Mouse (Mus musculus) forebrain, embryonic 14.5 days (tissue): Measurements from ENCODE around the gene Cntd1. TPM values are rescaled to one million over a fixed set of nuclear protein-coding genes. Genes with fewer than 3 reads are reported as not detected.

Source experiments
- polyA plus RNA-seq: library from polyadenylated mRNA; unstranded; fragments of >200 nt; fragmentation: Nextera tagmentation; extraction: Ambion mirVana; gene quantifications from 2 replicates; pipeline ENCODE4 v1.2.1, GENCODE M21; 2014

Cntd1 gene
- polyA plus RNA-seq, 1 experiment from 2014 or later = 0.76 TPM

Other genes with a start within 250 kb of the Cntd1 start
- gene Naglu, start 209.0 kb upstream of the Cntd1 start, polyA plus RNA-seq = 6.6 and 8.4 TPM in 2 replicates
- gene Hsd17b1, start 200.6 kb upstream of the Cntd1 start, polyA plus RNA-seq = not detected in 2 replicates
- 52.9 and 54.9 TPM in 2 replicates for gene Coasy, start 196.4 kb upstream of the Cntd1 start, polyA plus RNA-seq
- 100 and 109 TPM in 2 replicates for gene Mlx, start 191.7 kb upstream of the Cntd1 start, polyA plus RNA-seq
- gene Psmc3ip, start 183.6 kb upstream of the Cntd1 start, polyA plus RNA-seq = 39.8 and 54.3 TPM in 2 replicates
- gene Retreg3, start 159.1 kb upstream of the Cntd1 start, polyA plus RNA-seq = 14.0 and 14.4 TPM in 2 replicates
- 84.9 and 87.8 TPM in 2 replicates for gene Tubg1, start 159.1 kb upstream of the Cntd1 start, polyA plus RNA-seq
- 27.4 and 31.9 TPM in 2 replicates for gene Tubg2, start 123.1 kb upstream of the Cntd1 start, polyA plus RNA-seq
- 0.39 and 0.48 TPM in 2 replicates for gene Cntnap1, start 108.5 kb upstream of the Cntd1 start, polyA plus RNA-seq
- gene Plekhh3, start 107.7 kb upstream of the Cntd1 start, polyA plus RNA-seq = 4.6 and 5.5 TPM in 2 replicates
- 0.10 TPM in 1 of 2 replicates, not detected in the other for gene Ccr10, start 103.6 kb upstream of the Cntd1 start, polyA plus RNA-seq
- gene Ezh1, start 52.5 kb upstream of the Cntd1 start, polyA plus RNA-seq = 16.1 and 22.4 TPM in 2 replicates
- gene Ramp2, start 33.0 kb upstream of the Cntd1 start, polyA plus RNA-seq = 80.4 and 80.9 TPM in 2 replicates
- gene Vps25, start 25.3 kb upstream of the Cntd1 start, polyA plus RNA-seq = 110 and 118 TPM in 2 replicates
- 3.0 and 3.4 TPM in 2 replicates for gene Wnk4, start 18.4 kb upstream of the Cntd1 start, polyA plus RNA-seq
- 237 and 260 TPM in 2 replicates for gene Coa3, start 102 bp downstream of the Cntd1 start, polyA plus RNA-seq
- 172 and 177 TPM in 2 replicates for gene Becn1, start 23.3 kb downstream of the Cntd1 start, polyA plus RNA-seq
- gene Psme3, start 37.2 kb downstream of the Cntd1 start, polyA plus RNA-seq = 103 and 107 TPM in 2 replicates
- gene Aoc2, start 46.1 kb downstream of the Cntd1 start, polyA plus RNA-seq = 0.94 and 1.1 TPM in 2 replicates
- gene Aoc3, start 51.6 kb downstream of the Cntd1 start, polyA plus RNA-seq = 0.08 and 0.10 TPM in 2 replicates
- gene G6pc, start 88.5 kb downstream of the Cntd1 start, polyA plus RNA-seq = 0.09 TPM in 1 of 2 replicates, not detected in the other
- gene Aarsd1, start 138.6 kb downstream of the Cntd1 start, polyA plus RNA-seq = 89.6 and 92.5 TPM in 2 replicates
- gene Gm27029, start 145.8 kb downstream of the Cntd1 start, polyA plus RNA-seq = 6.8 and 7.3 TPM in 2 replicates
- 14.7 and 21.2 TPM in 2 replicates for gene Rundc1, start 146.1 kb downstream of the Cntd1 start, polyA plus RNA-seq
- gene Ptges3l, start 146.3 kb downstream of the Cntd1 start, polyA plus RNA-seq = 1.2 TPM in 2 replicates
- gene Rpl27, start 163.3 kb downstream of the Cntd1 start, polyA plus RNA-seq = 281 and 371 TPM in 2 replicates
- gene Ifi35, start 169.4 kb downstream of the Cntd1 start, polyA plus RNA-seq = 2.7 and 3.4 TPM in 2 replicates
- gene Rnd2, start 186.0 kb downstream of the Cntd1 start, polyA plus RNA-seq = 98.7 and 131 TPM in 2 replicates
- gene Vat1, start 187.2 kb downstream of the Cntd1 start, polyA plus RNA-seq = 77.5 and 85.7 TPM in 2 replicates